Mouse (Mus musculus) limb, embryonic 14.5 days (tissue): ENCODE measurements around the gene Epha2. TPM values are rescaled to one million over a fixed set of nuclear protein-coding genes. Genes with fewer than 3 reads are reported as not detected.
A peak's percentile ranks its signal among the peaks of the same experiment; 100 is the strongest.

ENCODE experiments used
- ATAC-seq: fragments of 200-750 bp; cut with Nextera tagmentation; 2 replicates; pipeline ENCODE4 v1.8.0; 2017; ENCODE audit warnings: low read depth, moderate number of reproducible peaks, moderate TSS enrichment; ENCODE audit not compliant: low FRiP score
- DNase-seq: peaks from one replicate; pipeline ENCODE4 v3.0.0-alpha.2; 2015; ENCODE audit warnings: low spot score
- H3K27ac ChIP-seq: fragments of 300-500 bp; sonication (generic); replicated peaks from 2 replicates; pipeline ENCODE4 v1.5.1; 2014; ENCODE audit warnings: low read depth, mild to moderate bottlenecking, low read length, moderate library complexity, mixed read lengths
- H3K27me3 ChIP-seq: fragments of 300-500 bp; sonication (generic); 2 replicates; pipeline ENCODE4 v1.6.1; 2014; ENCODE audit warnings: low read length, mixed read lengths; ENCODE audit not compliant: control insufficient read depth, insufficient read depth
- H3K36me3 ChIP-seq: fragments of 300-500 bp; sonication (generic); 2 replicates; pipeline ENCODE4 v1.6.1; 2014; ENCODE audit warnings: mild to moderate bottlenecking, low read length, moderate library complexity, mixed read lengths; ENCODE audit not compliant: control insufficient read depth, insufficient read depth
- H3K4me1 ChIP-seq: fragments of 300-500 bp; sonication (generic); 2 replicates; pipeline ENCODE4 v1.6.1; 2014; ENCODE audit warnings: antibody characterized with exemption, low read length, mixed read lengths; ENCODE audit not compliant: control insufficient read depth, insufficient read depth
- H3K4me2 ChIP-seq: fragments of 300-500 bp; sonication (generic); replicated peaks from 2 replicates; pipeline ENCODE4 v1.6.1; 2014; ENCODE audit warnings: low read depth, mild to moderate bottlenecking, low read length, moderate library complexity; ENCODE audit not compliant: severe bottlenecking
- H3K4me3 ChIP-seq: fragments of 300-500 bp; sonication (generic); replicated peaks from 2 replicates; pipeline ENCODE4 v1.5.1; 2014; ENCODE audit warnings: low read length
- H3K9ac ChIP-seq: fragments of 300-500 bp; sonication (generic); 2 replicates; pipeline ENCODE4 v1.6.1; 2014; ENCODE audit warnings: mild to moderate bottlenecking, low read depth, low read length, moderate library complexity; ENCODE audit not compliant: severe bottlenecking
- H3K9me3 ChIP-seq: fragments of 300-500 bp; sonication (generic); 2 replicates; pipeline ENCODE4 v1.6.1; 2016; ENCODE audit warnings: low read length; ENCODE audit not compliant: control insufficient read depth
- POLR2A ChIP-seq: fragments of 200-500 bp; IDR thresholded peaks from 2 replicates; pipeline ENCODE4 v1.8.0; 2012; ENCODE audit warnings: inconsistent platforms, mild to moderate bottlenecking, moderate library complexity, borderline replicate concordance; ENCODE audit not compliant: insufficient read depth, insufficient read length; ENCODE audit errors: extremely low read depth
- WGBS: fragments of 180-500 bp; shearing (Covaris S2); extraction: QIAGEN DNeasy Blood & Tissue Kit; methylation state at CpG from one replicate; pipeline ENCODE4 v1.1.7; 2014; 5-methylcytosine and 5-hydroxymethylcytosine counted together
- polyA plus RNA-seq, 2 experiments: library from polyadenylated mRNA; depleted of rRNA in 1 of 2; stranded (reverse) in 1 of 2; unstranded in 1 of 2; fragments of >200 nt; fragmentation: Nextera tagmentation in 1 of 2; extraction: Ambion mirVana in 1 of 2; gene quantifications; 2 replicates each; pipeline versions ENCODE4 v1.2.1 to v1.2.3; 2012 to 2014

Epha2 gene
- polyA plus RNA-seq, 2 experiments = 2.2 to 9.4 TPM

DNA sequence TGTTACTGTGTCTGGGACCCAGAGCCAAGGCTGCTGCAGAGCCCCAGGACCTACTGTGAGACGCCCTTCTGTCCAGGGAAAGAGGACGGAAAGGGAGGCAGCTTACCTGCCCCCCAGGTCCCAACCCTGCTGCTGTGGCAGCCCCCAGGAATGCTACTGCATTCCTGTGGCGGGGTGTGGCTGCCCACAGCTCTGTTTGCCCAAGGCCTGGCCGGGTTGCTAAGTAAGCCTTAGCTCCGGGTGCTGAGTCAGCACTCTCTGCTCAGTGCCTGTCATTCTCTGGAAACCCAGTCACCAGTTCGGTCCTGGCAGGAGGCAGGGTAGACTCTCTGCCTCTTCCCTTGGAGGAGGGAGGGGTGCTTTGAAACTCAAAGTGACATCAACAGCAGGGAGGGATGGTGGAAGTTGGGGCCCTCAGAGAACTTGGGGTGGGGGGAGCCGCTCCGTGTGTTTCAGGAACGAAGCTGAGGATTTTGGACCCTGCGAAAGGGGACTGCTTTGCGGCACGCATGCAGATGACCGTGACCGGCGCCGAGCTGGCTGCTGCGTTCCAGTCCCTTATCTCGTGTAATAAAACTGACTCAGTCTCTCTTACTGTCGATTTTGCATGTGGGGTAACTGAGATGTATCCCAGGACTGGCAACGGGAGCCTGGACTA, 14.1 kb upstream of the Epha2 start:
- H3K9ac ChIP-seq = no peak overlapping the region; the same call in 1 of the 2 replicates
- H3K4me1 ChIP-seq = peaks cover 26% of the 10 kb centered on the region
- peak overlapping the region; percentile 13; the same call in 1 of the 2 replicates for H3K4me2 ChIP-seq
- TF ChIP-seq POLR2A = no peak
- DNase-seq (peak; percentile 75), ATAC-seq (peak; percentile 72)
- no peak overlapping the region for H3K4me3 ChIP-seq
- no peaks in the 10 kb centered on the region for H3K9me3 ChIP-seq
- no peaks in the 10 kb centered on the region for H3K36me3 ChIP-seq
- 13% methylated on average over 20 of the region's 20 CpGs for WGBS
- H3K27me3 ChIP-seq = 0 out of 2 replicates have a peak, but pooled peaks cover 12% of the 10 kb centered on the region
- H3K27ac ChIP-seq = peak overlapping the region; percentile 38; the same call in 1 of the 2 replicates

DNA sequence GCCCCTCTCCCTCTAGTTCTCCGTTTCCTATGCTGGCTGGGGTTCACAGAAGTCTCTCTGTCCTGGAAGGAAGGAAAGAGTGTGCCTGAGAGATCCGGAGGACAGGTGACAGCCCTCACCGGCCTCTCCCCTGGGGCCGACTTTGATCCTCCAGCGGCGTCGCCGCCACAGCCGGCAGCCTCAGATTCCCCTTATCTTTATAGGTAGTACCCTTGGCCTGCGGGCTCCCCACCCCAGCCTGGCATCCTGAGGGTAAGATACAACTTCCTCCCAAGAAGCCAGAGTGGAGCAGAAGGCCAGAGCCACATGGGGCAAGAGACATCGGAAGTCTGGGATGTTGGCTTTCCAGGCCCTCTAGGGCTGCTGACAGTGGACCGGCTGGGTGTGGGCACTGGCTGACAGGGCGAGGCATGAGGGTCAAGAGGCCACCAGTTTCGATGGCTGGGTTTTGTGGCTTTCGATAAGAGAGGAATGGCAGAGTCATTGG, 13.5 kb upstream of the Epha2 start:
- 0 out of 2 replicates have a peak, but pooled peaks cover 12% of the 10 kb centered on the region for H3K27me3 ChIP-seq

GRCm38 (mm10) chr4:141288152-141288551, 12.9 kb upstream of the Epha2 start:
- ATAC-seq = no peak
- 39% methylated on average over 8 of the region's 8 CpGs for WGBS
- no peak overlapping the region for H3K4me2 ChIP-seq
- 0 out of 2 replicates have a peak, but pooled peaks cover 12% of the 10 kb centered on the region for H3K27me3 ChIP-seq
- no peaks in the 10 kb centered on the region for H3K36me3 ChIP-seq
- H3K9ac ChIP-seq = no peak overlapping the region
- H3K27ac ChIP-seq = no peak overlapping the region
- no peaks in the 10 kb centered on the region for H3K9me3 ChIP-seq
- no peak for TF ChIP-seq POLR2A
- H3K4me1 ChIP-seq = peaks cover 27% of the 10 kb centered on the region
- DNase-seq = no peak
- H3K4me3 ChIP-seq = no peak overlapping the region

More for the DNA sequence above, 13.5 kb upstream of the Epha2 start:
- no peak overlapping the region for H3K9ac ChIP-seq
- ATAC-seq = no peak
- H3K27ac ChIP-seq = no peak overlapping the region
- WGBS = 7% methylated on average over 15 of the region's 15 CpGs
- DNase-seq = no peak
- peak overlapping the region; percentile 13; the same call in 1 of the 2 replicates for H3K4me2 ChIP-seq
- H3K4me1 ChIP-seq = peaks cover 27% of the 10 kb centered on the region
- H3K4me3 ChIP-seq = no peak overlapping the region
- TF ChIP-seq POLR2A = no peak
- H3K36me3 ChIP-seq = no peaks in the 10 kb centered on the region
- H3K9me3 ChIP-seq = no peaks in the 10 kb centered on the region

DNA sequence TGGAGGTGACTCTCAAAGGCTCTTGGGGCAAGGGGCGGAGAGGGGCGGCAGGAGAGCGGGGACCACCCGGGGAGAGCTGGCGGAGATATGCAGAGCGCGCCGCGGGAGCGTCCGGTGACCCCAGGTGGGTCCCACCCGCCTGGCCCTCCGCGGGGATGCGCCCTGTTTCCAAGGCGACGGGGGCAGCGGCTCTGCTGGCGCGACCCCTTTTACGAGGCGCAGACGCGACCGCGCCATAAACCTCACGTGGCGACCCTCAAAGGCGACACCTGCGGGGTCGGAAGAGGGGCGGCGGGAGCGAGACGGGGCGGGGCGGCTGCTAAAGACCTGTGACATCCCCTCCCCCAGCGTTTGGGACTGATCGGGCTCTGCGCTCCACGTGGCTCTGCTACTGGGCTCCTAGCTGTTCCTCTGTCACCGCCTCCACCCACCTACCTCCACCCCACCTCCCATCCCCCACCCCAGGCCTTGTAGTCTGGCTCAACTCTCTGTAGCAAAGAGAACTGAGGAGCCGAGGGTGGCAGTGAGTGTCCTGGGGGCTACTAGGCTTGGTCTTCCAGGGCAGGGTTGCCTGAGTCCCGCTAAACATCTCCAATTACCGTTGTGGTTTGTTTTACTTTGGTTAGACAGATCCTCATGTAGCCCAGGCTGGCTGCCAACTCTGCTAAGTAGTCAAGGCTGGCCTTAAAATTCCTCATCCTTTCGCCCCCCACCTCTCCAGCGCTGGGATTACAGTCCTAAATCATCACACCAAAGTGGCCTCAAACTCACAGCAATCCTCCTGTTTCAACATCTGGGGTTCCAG, 9.3 kb upstream of the Epha2 start:
- TF ChIP-seq POLR2A = no peak
- under 1% methylated on average over 21 of the region's 47 CpGs for WGBS
- Histone ChIP-seq H3K4me3 (peak overlapping the region; percentile 33), H3K27me3 (0 out of 2 replicates have a peak, but pooled peaks cover 14% of the 10 kb centered on the region), H3K4me2 (peak overlapping the region; percentile 64), H3K9ac (peak overlapping the region; percentile 45), H3K4me1 (peaks cover 35% of the 10 kb centered on the region), H3K27ac (no peak overlapping the region), H3K36me3 (no peaks in the 10 kb centered on the region), H3K9me3 (no peaks in the 10 kb centered on the region)
- DNase-seq = peak; percentile 40
- no peak for ATAC-seq

DNA sequence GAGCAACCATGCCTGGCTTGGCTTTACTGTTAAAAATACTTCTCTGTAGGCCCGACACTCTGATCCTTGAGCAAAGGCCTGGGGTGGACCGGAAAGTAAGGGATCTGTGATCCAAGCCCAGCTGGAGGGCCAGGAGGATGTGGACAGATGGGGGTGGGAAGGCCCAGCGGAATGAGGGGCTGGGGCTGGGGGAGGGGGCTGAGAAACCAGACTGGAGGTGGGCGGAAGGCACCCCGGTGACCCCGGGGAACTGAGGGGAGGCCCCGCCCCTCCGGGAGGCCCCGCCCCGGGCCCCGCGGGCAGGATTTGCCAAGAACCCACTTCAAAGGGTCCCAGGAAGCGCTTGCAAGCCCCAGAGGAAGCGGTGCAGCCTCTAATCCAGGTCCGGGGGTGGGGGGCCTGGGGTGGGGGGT, 5.3 kb upstream of the Epha2 start:
- H3K36me3 ChIP-seq = no peaks in the 10 kb centered on the region
- DNase-seq (no peak), ATAC-seq (no peak)
- H3K4me2 ChIP-seq = peak overlapping the region; percentile 24; the same call in 1 of the 2 replicates
- no peak overlapping the region for H3K4me3 ChIP-seq
- WGBS = 5% methylated on average over 12 of the region's 15 CpGs
- peaks cover 18% of the 10 kb centered on the region for H3K4me1 ChIP-seq
- H3K9me3 ChIP-seq = no peaks in the 10 kb centered on the region
- H3K27ac ChIP-seq = no peak overlapping the region
- TF ChIP-seq POLR2A = no peak
- H3K9ac ChIP-seq = no peak overlapping the region
- 0 out of 2 replicates have a peak, but pooled peaks cover 5% of the 10 kb centered on the region for H3K27me3 ChIP-seq
